Mouse (Mus musculus) neural tube, embryonic 11.5 days (tissue): ENCODE measurements at regions not wholly inside any gene's neighbourhood (a gene's known extent, or its start where the extent isn't known, plus 50 kb on each side); places are given as distances from the start of the nearest gene placed in this dataset.

Experiments
- ATAC-seq: fragments of 200-750 bp; cut with Nextera tagmentation; 2 replicates; pipeline ENCODE4 v1.8.0; 2017; ENCODE audit warnings: moderate number of reproducible peaks, mild to moderate bottlenecking, moderate TSS enrichment, moderate library complexity; ENCODE audit not compliant: insufficient read depth, low FRiP score, low TSS enrichment
- DNase-seq: peaks from one replicate; pipeline ENCODE4 v3.0.0-alpha.2; 2015; ENCODE audit warnings: low spot score
- H3K27ac ChIP-seq: fragments of 300-500 bp; sonication (generic); 2 replicates; pipeline ENCODE4 v1.5.1; 2014; ENCODE audit warnings: low read depth, mild to moderate bottlenecking, low read length
- H3K27me3 ChIP-seq: fragments of 300-500 bp; sonication (generic); 2 replicates; pipeline ENCODE4 v1.6.1; 2014; ENCODE audit warnings: mild to moderate bottlenecking, low read length, mixed read lengths; ENCODE audit not compliant: control insufficient read depth, insufficient read depth
- H3K36me3 ChIP-seq: fragments of 300-500 bp; sonication (generic); 2 replicates; pipeline ENCODE4 v1.6.1; 2014; ENCODE audit warnings: mild to moderate bottlenecking, low read length, moderate library complexity, mixed read lengths; ENCODE audit not compliant: control insufficient read depth, insufficient read depth
- H3K4me1 ChIP-seq: fragments of 300-500 bp; sonication (generic); 2 replicates; pipeline ENCODE4 v1.6.1; 2014; ENCODE audit warnings: low read length, mixed read lengths; ENCODE audit not compliant: control insufficient read depth, insufficient read depth
- H3K4me2 ChIP-seq: fragments of 300-500 bp; sonication (generic); 2 replicates; pipeline ENCODE4 v1.6.1; 2014; ENCODE audit warnings: low read depth, mild to moderate bottlenecking, moderate library complexity
- H3K4me3 ChIP-seq: fragments of 300-500 bp; sonication (generic); 2 replicates; pipeline ENCODE4 v1.5.1; 2014; ENCODE audit warnings: low read depth, low read length
- H3K9ac ChIP-seq: fragments of 300-500 bp; sonication (generic); 2 replicates; pipeline ENCODE4 v1.6.1; 2014; ENCODE audit warnings: mild to moderate bottlenecking, low read length
- H3K9me3 ChIP-seq: fragments of 300-500 bp; sonication (generic); 2 replicates; pipeline ENCODE4 v1.6.1; 2016; ENCODE audit warnings: low read length; ENCODE audit not compliant: control insufficient read depth
- WGBS: fragments of 180-500 bp; shearing (Covaris S2); extraction: QIAGEN DNeasy Blood & Tissue Kit; methylation state at CpG from one replicate; pipeline ENCODE4 v1.1.7; 2014; 5-methylcytosine and 5-hydroxymethylcytosine counted together

GRCm38 (mm10) chr12:21496974-21497373 lies 79.5 kb upstream of the Ywhaq start:
- Histone ChIP-seq H3K9me3 (no peaks in the 10 kb centered on the region), H3K27ac (no peak overlapping the region), H3K4me1 (no peaks in the 10 kb centered on the region), H3K9ac (no peak overlapping the region), H3K4me2 (no peak overlapping the region), H3K27me3 (no peaks in the 10 kb centered on the region), H3K36me3 (no peaks in the 10 kb centered on the region), H3K4me3 (no peak overlapping the region)
- 79% methylated on average over 5 of the region's 5 CpGs for WGBS
- DNase-seq (no peak), ATAC-seq (no peak)

- Histone ChIP-seq H3K4me1 (no peaks in the 10 kb centered on the region), H3K27ac (no peak overlapping the region), H3K27me3 (no peaks in the 10 kb centered on the region), H3K9ac (no peak overlapping the region), H3K4me2 (no peak overlapping the region), H3K36me3 (no peaks in the 10 kb centered on the region), H3K9me3 (no peaks in the 10 kb centered on the region), H3K4me3 (no peak overlapping the region)
- ATAC-seq (no peak), DNase-seq (no peak)
- WGBS, result 91% methylated on average over 6 of the region's 6 CpGs
Measured at GRCm38 (mm10) chr12:21495511-21495910, 78.1 kb upstream of the Ywhaq start.

- ATAC-seq (no peak), DNase-seq (no peak)
- WGBS, result 55% methylated on average over 3 of the region's 3 CpGs
Measured at GRCm38 (mm10) chr12:21493471-21493870, 76.0 kb upstream of the Ywhaq start.

GRCm38 (mm10) chr12:21492549-21493291 lies 75.3 kb upstream of the Ywhaq start:
- ATAC-seq (no peak), DNase-seq (no peak)
- Histone ChIP-seq H3K27ac (no peak overlapping the region), H3K4me2 (no peak overlapping the region), H3K4me3 (no peak overlapping the region), H3K9me3 (no peaks in the 10 kb centered on the region), H3K36me3 (no peaks in the 10 kb centered on the region), H3K4me1 (no peaks in the 10 kb centered on the region), H3K27me3 (no peaks in the 10 kb centered on the region), H3K9ac (no peak overlapping the region)
- 85% methylated on average over 8 of the region's 8 CpGs for WGBS

More at GRCm38 (mm10) chr12:21493471-21493870, 76.0 kb upstream of the Ywhaq start:
- Histone ChIP-seq H3K9ac (no peak overlapping the region), H3K4me2 (no peak overlapping the region), H3K36me3 (no peaks in the 10 kb centered on the region), H3K4me3 (no peak overlapping the region), H3K27me3 (no peaks in the 10 kb centered on the region), H3K9me3 (no peaks in the 10 kb centered on the region), H3K4me1 (no peaks in the 10 kb centered on the region), H3K27ac (no peak overlapping the region)

GRCm38 (mm10) chr12:21481644-21482043 lies 64.2 kb upstream of the Ywhaq start:
- H3K27ac ChIP-seq, result no peak overlapping the region
- ATAC-seq (no peak), DNase-seq (no peak)
- H3K4me1 ChIP-seq, result no peaks in the 10 kb centered on the region
- whole genome bisulfite sequencing, result 81% methylated on average over 2 of the region's 2 CpGs
- no peak overlapping the region for H3K9ac ChIP-seq
- H3K36me3 ChIP-seq, result no peaks in the 10 kb centered on the region
- no peaks in the 10 kb centered on the region for H3K27me3 ChIP-seq
- H3K4me3 ChIP-seq, result no peak overlapping the region
- no peak overlapping the region for H3K4me2 ChIP-seq
- peaks cover 4% of the 10 kb centered on the region for H3K9me3 ChIP-seq

GRCm38 (mm10) chr12:21480226-21480625 lies 62.8 kb upstream of the Ywhaq start:
- ATAC-seq (no peak), DNase-seq (no peak)
- Histone ChIP-seq H3K27me3 (no peaks in the 10 kb centered on the region), H3K36me3 (no peaks in the 10 kb centered on the region), H3K4me1 (no peaks in the 10 kb centered on the region), H3K27ac (no peak overlapping the region), H3K9me3 (peaks cover 4% of the 10 kb centered on the region), H3K4me2 (no peak overlapping the region), H3K4me3 (no peak overlapping the region), H3K9ac (no peak overlapping the region)
- WGBS, result 88% methylated on average over 2 of the region's 2 CpGs

- Histone ChIP-seq H3K4me1 (no peaks in the 10 kb centered on the region), H3K36me3 (no peaks in the 10 kb centered on the region), H3K9me3 (peaks cover 2% of the 10 kb centered on the region), H3K27me3 (no peaks in the 10 kb centered on the region), H3K9ac (no peak overlapping the region), H3K27ac (no peak overlapping the region), H3K4me3 (no peak overlapping the region), H3K4me2 (no peak overlapping the region)
- no peak for ATAC-seq
- DNase-seq, result no peak
- WGBS, result 50% methylated on average over 1 of the region's 1 CpGs
Measured at GRCm38 (mm10) chr12:21479251-21479650, 61.8 kb upstream of the Ywhaq start.

- H3K4me3 ChIP-seq, result no peak overlapping the region
- H3K9me3 ChIP-seq, result no peaks in the 10 kb centered on the region
- H3K27me3 ChIP-seq, result no peaks in the 10 kb centered on the region
- no peaks in the 10 kb centered on the region for H3K36me3 ChIP-seq
- no peak overlapping the region for H3K9ac ChIP-seq
- no peaks in the 10 kb centered on the region for H3K4me1 ChIP-seq
- no peak for DNase-seq
- no peak overlapping the region for H3K27ac ChIP-seq
- no peak for ATAC-seq
- WGBS, result 75% methylated on average over 2 of the region's 2 CpGs
- H3K4me2 ChIP-seq, result no peak overlapping the region
Measured at GRCm38 (mm10) chr12:21476516-21476915, 59.1 kb upstream of the Ywhaq start.

- 92% methylated on average over 6 of the region's 6 CpGs for WGBS
- DNase-seq (no peak), ATAC-seq (no peak)
- H3K9ac ChIP-seq, result no peak overlapping the region
- H3K9me3 ChIP-seq, result no peaks in the 10 kb centered on the region
- H3K4me1 ChIP-seq, result no peaks in the 10 kb centered on the region
- H3K4me3 ChIP-seq, result no peak overlapping the region
- no peak overlapping the region for H3K27ac ChIP-seq
- H3K4me2 ChIP-seq, result no peak overlapping the region
- H3K36me3 ChIP-seq, result no peaks in the 10 kb centered on the region
- H3K27me3 ChIP-seq, result no peaks in the 10 kb centered on the region
Measured at GRCm38 (mm10) chr12:21472951-21473710, 55.7 kb upstream of the Ywhaq start.
